In the genomic region with DNA sequence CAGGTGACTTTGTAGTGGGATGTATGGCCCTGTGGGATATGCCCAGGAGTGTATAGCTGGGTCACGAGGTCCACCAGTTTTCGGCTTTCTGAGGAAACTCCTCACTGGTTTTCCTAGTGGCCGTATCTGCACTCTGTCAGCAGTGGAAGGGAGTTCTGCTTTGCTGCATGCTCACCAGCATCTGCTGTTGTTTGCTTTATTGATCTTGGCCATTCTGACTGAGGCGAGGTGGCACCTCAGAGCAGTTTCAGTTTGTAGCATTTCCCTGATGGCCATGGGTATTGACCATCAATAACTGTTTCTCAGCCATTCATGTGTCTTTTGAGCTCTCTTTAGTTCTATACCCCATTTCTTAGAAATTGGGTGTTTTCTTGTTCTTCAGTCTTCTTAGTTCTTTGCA, we compare ENCODE assay signal across 22 mouse cellular contexts. TPM values are rescaled to one million over a fixed set of nuclear protein-coding genes. Genes with fewer than 3 reads are reported as not detected.
A peak's percentile ranks its signal among the peaks of the same experiment; 100 is the strongest.
DNase-seq lines count a peak whose midpoint lies in the region; ATAC-seq and TF ChIP-seq lines count a peak whose summit lies in the region.
"Had no signal": no experiment of that assay in that cellular context is flagged by ENCODE, and none has a peak within 500 bp of the region (broad histone marks: within the 10 kb centered on the region; RNA-seq: fewer than 3 reads in every experiment).

No protein-coding gene starts in this region.

- H3K9me3 ChIP-seq in liver, embryonic 16.5 days (replicated peaks; ENCODE audit: control insufficient read depth, low read length), result no peaks in the 10 kb centered on the region
- no peaks in the 10 kb centered on the region for H3K9me3 ChIP-seq in liver, embryonic 12.5 days (replicated peaks)
- H3K9me3 ChIP-seq in liver, postnatal 0 days (ENCODE audit: low read length), result no peaks in the 10 kb centered on the region
- H3K9me3 ChIP-seq in liver, embryonic 11.5 days (ENCODE audit: control insufficient read depth, low read length), result no peaks in the 10 kb centered on the region
- no peaks in the 10 kb centered on the region for H3K9me3 ChIP-seq in midbrain, embryonic 11.5 days (ENCODE audit: control insufficient read depth, low read length)
- no peaks in the 10 kb centered on the region for H3K9me3 ChIP-seq in midbrain, postnatal 0 days (ENCODE audit: low read length)
- H3K9me3 ChIP-seq: G1E had no signal

- TF ChIP-seq CTCF in liver, adult 2 months (IDR thresholded peaks at IDR 0.05; ENCODE audit: low read depth, low read length), result peak; percentile 27; the same call in 1 of the 2 replicates
- TF ChIP-seq CTCF in liver, postnatal 0 days (IDR thresholded peaks at IDR 0.05; ENCODE audit: low read depth), result no peak
- no peak for TF ChIP-seq CTCF in midbrain, postnatal 0 days (IDR thresholded peaks at IDR 0.05)

- no peak for TF ChIP-seq EP300 in liver, postnatal 0 days (IDR thresholded peaks at IDR 0.05; ENCODE audit: low read depth)

- H3K27ac ChIP-seq in liver, adult 2 months (replicated peaks; ENCODE audit: insufficient read depth, low read depth, low read length), result peak overlapping the region; percentile 50
- H3K27ac ChIP-seq in liver, embryonic 16.5 days (ENCODE audit: low read length), result no peak overlapping the region
- H3K27ac ChIP-seq in liver, embryonic 12.5 days, result no peak overlapping the region
- H3K27ac ChIP-seq in liver, postnatal 0 days (ENCODE audit: low read depth), result 0 out of 2 replicates have a peak overlapping the region, but pooled peaks have one; percentile 29
- H3K27ac ChIP-seq in liver, embryonic 11.5 days (ENCODE audit: low read depth, low read length), result no peak overlapping the region
- no peak overlapping the region for H3K27ac ChIP-seq in midbrain, embryonic 11.5 days (ENCODE audit: low read depth, low read length)
- no peak overlapping the region for H3K27ac ChIP-seq in midbrain, postnatal 0 days (ENCODE audit: low read depth, low read length)

- peak overlapping the region; percentile 39; the same call in 1 of the 2 replicates for H3K9ac ChIP-seq in liver, adult 2 months (ENCODE audit: low read depth, low read length)
- H3K9ac ChIP-seq in liver, embryonic 16.5 days (ENCODE audit: low read depth, low read length), result no peak overlapping the region
- no peak overlapping the region for H3K9ac ChIP-seq in liver, embryonic 12.5 days
- no peak overlapping the region; the same call in 1 of the 2 replicates for H3K9ac ChIP-seq in liver, postnatal 0 days (replicated peaks)
- no peak overlapping the region for H3K9ac ChIP-seq in liver, embryonic 11.5 days (ENCODE audit: low read depth, low read length)
- no peak overlapping the region for H3K9ac ChIP-seq in midbrain, embryonic 11.5 days (ENCODE audit: low read length)
- no peak overlapping the region for H3K9ac ChIP-seq in midbrain, postnatal 0 days (replicated peaks; ENCODE audit: low read length, poor library complexity, severe bottlenecking)

- peaks cover 18% of the 10 kb centered on the region for H3K4me1 ChIP-seq in liver, adult 2 months (ENCODE audit: control insufficient read depth, insufficient read depth, low read length)
- H3K4me1 ChIP-seq in liver, embryonic 16.5 days (ENCODE audit: control insufficient read depth, low read depth, low read length), result peaks cover 17% of the 10 kb centered on the region; the same call in 1 of the 2 replicates
- peaks cover 26% of the 10 kb centered on the region for H3K4me1 ChIP-seq in liver, embryonic 12.5 days
- H3K4me1 ChIP-seq in liver, postnatal 0 days (ENCODE audit: insufficient read depth), result peaks cover 4% of the 10 kb centered on the region; the same call in 1 of the 2 replicates
- no peaks in the 10 kb centered on the region; the same call in none of the 2 replicates for H3K4me1 ChIP-seq in liver, embryonic 11.5 days (replicated peaks; ENCODE audit: control insufficient read depth, insufficient read depth, low read length)
- H3K4me1 ChIP-seq in midbrain, embryonic 11.5 days (ENCODE audit: control insufficient read depth, insufficient read depth, low read length), result no peaks in the 10 kb centered on the region; the same call in 1 of the 2 replicates
- no peaks in the 10 kb centered on the region for H3K4me1 ChIP-seq in midbrain, postnatal 0 days (ENCODE audit: insufficient read depth, low read length)

- peak overlapping the region; percentile 12; the same call in 1 of the 2 replicates for H3K4me2 ChIP-seq in liver, embryonic 16.5 days (ENCODE audit: low read depth, low read length)
- H3K4me2 ChIP-seq in liver, embryonic 12.5 days, result no peak overlapping the region
- 0 out of 2 replicates have a peak overlapping the region, but pooled peaks have one; percentile 6 for H3K4me2 ChIP-seq in liver, postnatal 0 days (ENCODE audit: low read depth, low read length)
- no peak overlapping the region for H3K4me2 ChIP-seq in liver, embryonic 11.5 days
- H3K4me2 ChIP-seq in midbrain, embryonic 11.5 days, result no peak overlapping the region
- H3K4me2 ChIP-seq in midbrain, postnatal 0 days (ENCODE audit: low read depth, low read length, poor library complexity, severe bottlenecking), result no peak overlapping the region

- 0 out of 2 replicates have a peak, but pooled peaks cover 3% of the 10 kb centered on the region for H3K79me2 ChIP-seq in liver, adult 2 months (ENCODE audit: control insufficient read depth, insufficient read depth, low read length)

- H3K27me3 ChIP-seq in liver, adult 2 months (ENCODE audit: control insufficient read depth, insufficient read depth, low read length), result no peaks in the 10 kb centered on the region
- no peaks in the 10 kb centered on the region for H3K27me3 ChIP-seq in liver, embryonic 16.5 days (ENCODE audit: control insufficient read depth, insufficient read depth, low read depth, low read length)
- H3K27me3 ChIP-seq in liver, embryonic 12.5 days (replicated peaks), result no peaks in the 10 kb centered on the region
- H3K27me3 ChIP-seq in liver, postnatal 0 days (ENCODE audit: insufficient read depth, low read length), result no peaks in the 10 kb centered on the region
- no peaks in the 10 kb centered on the region for H3K27me3 ChIP-seq in liver, embryonic 11.5 days (replicated peaks; ENCODE audit: control insufficient read depth, insufficient read depth, low read length)
- no peaks in the 10 kb centered on the region for H3K27me3 ChIP-seq in midbrain, embryonic 11.5 days (ENCODE audit: control insufficient read depth, insufficient read depth, low read length)
- H3K27me3 ChIP-seq in midbrain, postnatal 0 days (ENCODE audit: insufficient read depth, low read length), result no peaks in the 10 kb centered on the region
- H3K27me3 ChIP-seq: CH12.LX, Patski had no signal

- no peak for TF ChIP-seq POLR2A in liver, adult 2 months (IDR thresholded peaks at IDR 0.05; ENCODE audit: extremely low read depth, insufficient read depth, low read length)

- peak; percentile 44; the same call in 1 of the 2 replicates for ATAC-seq in liver, embryonic 16.5 days (ENCODE audit: low read depth)
- ATAC-seq in liver, embryonic 12.5 days, result no peak
- ATAC-seq in liver, postnatal 0 days, result peak; percentile 69
- no peak for ATAC-seq in liver, embryonic 11.5 days (replicated peaks; ENCODE audit: low FRiP score)
- ATAC-seq in midbrain, embryonic 11.5 days (ENCODE audit: low FRiP score), result no peak
- no peak for ATAC-seq in midbrain, postnatal 0 days (ENCODE audit: low FRiP score)
- ATAC-seq: activated CD4-positive, CD25-positive, alpha-beta regulatory T cell, adult 4 months; CD4-positive, CD25-positive, alpha-beta regulatory T cell, adult 4 months; Patski had no signal

- H3K36me3 ChIP-seq in liver, adult 2 months (ENCODE audit: control insufficient read depth, insufficient read depth, low read length), result peaks cover 6% of the 10 kb centered on the region; the same call in 1 of the 2 replicates
- peaks cover 9% of the 10 kb centered on the region for H3K36me3 ChIP-seq in liver, embryonic 16.5 days (ENCODE audit: control insufficient read depth, insufficient read depth)
- H3K36me3 ChIP-seq in liver, embryonic 12.5 days, result peaks cover 73% of the 10 kb centered on the region
- peaks cover 29% of the 10 kb centered on the region for H3K36me3 ChIP-seq in liver, postnatal 0 days (replicated peaks; ENCODE audit: insufficient read depth, low read length)
- peaks cover 7% of the 10 kb centered on the region; the same call in 1 of the 2 replicates for H3K36me3 ChIP-seq in liver, embryonic 11.5 days (ENCODE audit: control insufficient read depth, insufficient read depth, low read length)
- peaks cover 3% of the 10 kb centered on the region; the same call in 1 of the 2 replicates for H3K36me3 ChIP-seq in midbrain, embryonic 11.5 days (ENCODE audit: control insufficient read depth, insufficient read depth, low read length)
- peaks cover 19% of the 10 kb centered on the region for H3K36me3 ChIP-seq in midbrain, postnatal 0 days (ENCODE audit: insufficient read depth, low read length)

- peak; percentile 86 for DNase-seq in liver, adult 2 months (ENCODE audit: extremely low read depth, low read depth, low spot score)
- no peak for DNase-seq in liver
- DNase-seq in liver, postnatal 0 days, result no peak
- no peak for DNase-seq in liver, embryonic 11.5 days (ENCODE audit: low spot score)
- DNase-seq in midbrain, embryonic 11.5 days (ENCODE audit: low spot score, missing footprints), result peak; percentile 12
- DNase-seq in midbrain, postnatal 0 days (ENCODE audit: low spot score), result no peak
- DNase-seq: adrenal gland, adult 2 months; adrenal gland, adult 8-10 months; adrenal gland, postnatal 10 days; adrenal gland, postnatal 14 days; adrenal gland, postnatal 25 days; adrenal gland, postnatal 36 days; B cell, adult 2 months; cerebellum, adult 11 months; cerebellum, adult 11-12 months had no signal

- 37% methylated on average over 4 of the region's 4 CpGs for WGBS in liver, adult 2 months
- 73% methylated on average over 4 of the region's 4 CpGs for WGBS in liver, embryonic 16.5 days (ENCODE audit: insufficient replicate concordance)
- WGBS in liver, embryonic 12.5 days (ENCODE audit: insufficient replicate concordance), result 76% methylated on average over 4 of the region's 4 CpGs
- WGBS in liver, postnatal 0 days (ENCODE audit: insufficient replicate concordance), result 72% methylated on average over 4 of the region's 4 CpGs
- 88% methylated on average over 4 of the region's 4 CpGs for WGBS in liver, embryonic 11.5 days
- WGBS in midbrain, embryonic 11.5 days, result 89% methylated on average over 4 of the region's 4 CpGs
- WGBS in midbrain, postnatal 0 days, result 96% methylated on average over 4 of the region's 4 CpGs

- no peak overlapping the region for H3K4me3 ChIP-seq in liver, adult 2 months (ENCODE audit: insufficient read depth, low read depth, low read length)
- H3K4me3 ChIP-seq in liver, embryonic 16.5 days (ENCODE audit: low read depth, low read length), result no peak overlapping the region
- no peak overlapping the region for H3K4me3 ChIP-seq in liver, embryonic 12.5 days
- H3K4me3 ChIP-seq in liver, postnatal 0 days (ENCODE audit: low read depth, low read length), result no peak overlapping the region
- H3K4me3 ChIP-seq in liver, embryonic 11.5 days (ENCODE audit: low read depth, low read length), result no peak overlapping the region
- H3K4me3 ChIP-seq in midbrain, embryonic 11.5 days (ENCODE audit: low read depth, low read length), result no peak overlapping the region
- no peak overlapping the region for H3K4me3 ChIP-seq in midbrain, postnatal 0 days (ENCODE audit: low read depth, low read length)

RNA-seq across cellular contexts. Expression of a gene that starts 17.4 kb away (rescaled TPM):
- total RNA-seq in liver, adult 2 months (2014; rRNA removed), result 15.6 and 20.1 TPM in 2 replicates
- 9.3 and 10.8 TPM in 2 replicates for polyA plus RNA-seq in liver, adult 2 months (2012; rRNA removed)
- 19.6 and 20.9 TPM in 2 replicates for polyA plus RNA-seq in liver, embryonic 16.5 days (2015; fragmentation: Nextera tagmentation; extraction: Ambion mirVana)
- 37.1 and 37.2 TPM in 2 replicates for polyA plus RNA-seq in liver, embryonic 12.5 days (2016; fragmentation: Nextera tagmentation; extraction: Ambion mirVana)
- 23.8 and 26.0 TPM in 2 replicates for polyA plus RNA-seq in liver, postnatal 0 days (2015; fragmentation: Nextera tagmentation; extraction: Ambion mirVana)
- 54.0 and 58.2 TPM in 2 replicates for polyA plus RNA-seq in liver, embryonic 11.5 days (2014; fragmentation: Nextera tagmentation; extraction: Ambion mirVana)
- polyA plus RNA-seq in midbrain, embryonic 11.5 days (2014; fragmentation: Nextera tagmentation; extraction: Ambion mirVana), result 64.7 and 68.7 TPM in 2 replicates
- total RNA-seq in midbrain, postnatal 0 days (2014; rRNA removed), result 37.1 and 46.5 TPM in 2 replicates
- polyA plus RNA-seq in midbrain, postnatal 0 days (2015; fragmentation: Nextera tagmentation; extraction: Ambion mirVana), result 50.0 TPM in 2 replicates
- polyA plus RNA-seq: G1E had no signal

RNA-seq across cellular contexts. Expression of a gene that starts 26.6 kb away (rescaled TPM):
- 27.8 and 33.6 TPM in 2 replicates for total RNA-seq in liver, adult 2 months (2014; rRNA removed)
- 11.8 and 14.7 TPM in 2 replicates for polyA plus RNA-seq in liver, adult 2 months (2012; rRNA removed)
- polyA plus RNA-seq in liver, embryonic 16.5 days (2015; fragmentation: Nextera tagmentation; extraction: Ambion mirVana), result 17.8 and 19.9 TPM in 2 replicates
- 33.9 and 34.7 TPM in 2 replicates for polyA plus RNA-seq in liver, embryonic 12.5 days (2016; fragmentation: Nextera tagmentation; extraction: Ambion mirVana)
- polyA plus RNA-seq in liver, postnatal 0 days (2015; fragmentation: Nextera tagmentation; extraction: Ambion mirVana), result 19.3 and 20.8 TPM in 2 replicates
- polyA plus RNA-seq in liver, embryonic 11.5 days (2014; fragmentation: Nextera tagmentation; extraction: Ambion mirVana), result 30.8 and 34.8 TPM in 2 replicates
- polyA plus RNA-seq in midbrain, embryonic 11.5 days (2014; fragmentation: Nextera tagmentation; extraction: Ambion mirVana), result 41.1 and 42.7 TPM in 2 replicates
- 54.0 and 63.3 TPM in 2 replicates for total RNA-seq in midbrain, postnatal 0 days (2014; rRNA removed)
- polyA plus RNA-seq in midbrain, postnatal 0 days (2015; fragmentation: Nextera tagmentation; extraction: Ambion mirVana), result 86.8 and 90.9 TPM in 2 replicates

RNA-seq across cellular contexts. Expression of a gene that starts 26.6 kb away (rescaled TPM):
- 683 and 898 TPM in 2 replicates for total RNA-seq in liver, adult 2 months (2014; rRNA removed)
- 622 and 696 TPM in 2 replicates for polyA plus RNA-seq in liver, adult 2 months (2012; rRNA removed)
- polyA plus RNA-seq in liver, embryonic 16.5 days (2015; fragmentation: Nextera tagmentation; extraction: Ambion mirVana), result 61.8 and 65.8 TPM in 2 replicates
- 39.1 and 41.1 TPM in 2 replicates for polyA plus RNA-seq in liver, embryonic 12.5 days (2016; fragmentation: Nextera tagmentation; extraction: Ambion mirVana)
- polyA plus RNA-seq in liver, postnatal 0 days (2015; fragmentation: Nextera tagmentation; extraction: Ambion mirVana), result 291 and 304 TPM in 2 replicates
- polyA plus RNA-seq in liver, embryonic 11.5 days (2014; fragmentation: Nextera tagmentation; extraction: Ambion mirVana), result 51.8 and 61.0 TPM in 2 replicates
- polyA plus RNA-seq in midbrain, embryonic 11.5 days (2014; fragmentation: Nextera tagmentation; extraction: Ambion mirVana), result 24.2 and 30.1 TPM in 2 replicates
- total RNA-seq in midbrain, postnatal 0 days (2014; rRNA removed), result 34.0 and 39.1 TPM in 2 replicates
- polyA plus RNA-seq in midbrain, postnatal 0 days (2015; fragmentation: Nextera tagmentation; extraction: Ambion mirVana), result 52.8 and 54.0 TPM in 2 replicates

RNA-seq across cellular contexts. Expression of a gene that starts 52.8 kb away (rescaled TPM):
- 13.6 and 21.1 TPM in 2 replicates for total RNA-seq in liver, adult 2 months (2014; rRNA removed)
- 17.6 and 18.6 TPM in 2 replicates for polyA plus RNA-seq in liver, adult 2 months (2012; rRNA removed)
- polyA plus RNA-seq in liver, embryonic 16.5 days (2015; fragmentation: Nextera tagmentation; extraction: Ambion mirVana), result 30.5 and 30.6 TPM in 2 replicates
- 44.8 and 49.1 TPM in 2 replicates for polyA plus RNA-seq in liver, embryonic 12.5 days (2016; fragmentation: Nextera tagmentation; extraction: Ambion mirVana)
- 26.3 and 29.3 TPM in 2 replicates for polyA plus RNA-seq in liver, postnatal 0 days (2015; fragmentation: Nextera tagmentation; extraction: Ambion mirVana)
- polyA plus RNA-seq in liver, embryonic 11.5 days (2014; fragmentation: Nextera tagmentation; extraction: Ambion mirVana), result 82.5 and 89.9 TPM in 2 replicates
- 31.8 and 33.9 TPM in 2 replicates for polyA plus RNA-seq in midbrain, embryonic 11.5 days (2014; fragmentation: Nextera tagmentation; extraction: Ambion mirVana)
- 22.0 and 26.7 TPM in 2 replicates for total RNA-seq in midbrain, postnatal 0 days (2014; rRNA removed)
- 42.3 and 44.9 TPM in 2 replicates for polyA plus RNA-seq in midbrain, postnatal 0 days (2015; fragmentation: Nextera tagmentation; extraction: Ambion mirVana)

Comparison
In these comparisons a context has a peak if more than half of its experiments do, and no peak if none do; other contexts are left out.
1. DNase-seq: peak in liver, adult 2 months (single experiment) and midbrain, embryonic 11.5 days (single experiment); none in liver (single experiment), liver, postnatal 0 days (single experiment), liver, embryonic 11.5 days (single experiment) and midbrain, postnatal 0 days (single experiment).
2. H3K27ac ChIP-seq: peak in liver, adult 2 months (single experiment) and liver, postnatal 0 days (single experiment); none in liver, embryonic 16.5 days (single experiment), liver, embryonic 12.5 days (single experiment), liver, embryonic 11.5 days (single experiment), midbrain, embryonic 11.5 days (single experiment) and midbrain, postnatal 0 days (single experiment).
3. ATAC-seq: peak in liver, embryonic 16.5 days (single experiment) and liver, postnatal 0 days (single experiment); none in liver, embryonic 12.5 days (single experiment), liver, embryonic 11.5 days (single experiment), midbrain, embryonic 11.5 days (single experiment) and midbrain, postnatal 0 days (single experiment).
4. H3K4me2 ChIP-seq: peak in liver, embryonic 16.5 days (single experiment) and liver, postnatal 0 days (single experiment); none in liver, embryonic 12.5 days (single experiment), liver, embryonic 11.5 days (single experiment), midbrain, embryonic 11.5 days (single experiment) and midbrain, postnatal 0 days (single experiment).